Mouse (Mus musculus) erythroblast, embryonic 14.5 days (primary cell): ENCODE measurements around the gene Pdzd4. TPM values are rescaled to one million over a fixed set of nuclear protein-coding genes. Genes with fewer than 3 reads are reported as not detected.

Experiments used
- H3K27me3 ChIP-seq: 2 replicates; pipeline ENCODE4 v1.6.1; 2012; ENCODE audit warnings: inconsistent platforms; ENCODE audit not compliant: control insufficient read depth
- H3K36me3 ChIP-seq: 2 replicates; pipeline ENCODE4 v1.6.1; 2012; ENCODE audit warnings: mild to moderate bottlenecking, inconsistent platforms; ENCODE audit not compliant: control insufficient read depth
- H3K4me1 ChIP-seq: 2 replicates; pipeline ENCODE4 v1.6.1; 2012; ENCODE audit warnings: inconsistent platforms; ENCODE audit not compliant: control insufficient read depth
- H3K4me3 ChIP-seq: replicated peaks from 2 replicates; pipeline ENCODE3; 2012; ENCODE audit warnings: moderate library complexity, mild to moderate bottlenecking, inconsistent platforms
- H3K9me3 ChIP-seq: 2 replicates; pipeline ENCODE4 v1.6.1; 2012; ENCODE audit warnings: low read length, inconsistent platforms, mixed read lengths; ENCODE audit not compliant: control insufficient read depth
- GATA1 ChIP-seq: IDR thresholded peaks from 2 replicates; pipeline ENCODE4 v1.6.1; 2012; ENCODE audit warnings: low read length, inconsistent platforms, mixed read lengths
- TAL1 ChIP-seq: IDR thresholded peaks from 3 replicates; pipeline ENCODE4 v1.6.1; 2012; ENCODE audit warnings: low read length, inconsistent platforms, mixed read lengths
- polyA plus RNA-seq: library from polyadenylated mRNA; stranded (reverse); fragments of >175 nt; gene quantifications from 2 replicates; pipeline ENCODE4 v1.2.3, GENCODE M21; 2012

Gene Pdzd4
- polyA plus RNA-seq, 1 experiment, result not detected

GRCm38 (mm10) chrX:73836691-73837090, 11.9 kb upstream of the Pdzd4 start:
- Histone ChIP-seq H3K4me3 (no peak overlapping the region), H3K4me1 (no peaks in the 10 kb centered on the region), H3K9me3 (no peaks in the 10 kb centered on the region), H3K36me3 (no peaks in the 10 kb centered on the region), H3K27me3 (no peaks in the 10 kb centered on the region; the same call in 1 of the 2 replicates)
- TF ChIP-seq GATA1 (no peak), TAL1 (no peak)

GRCm38 (mm10) chrX:73835731-73836130, 11.0 kb upstream of the Pdzd4 start:
- no peak for TF ChIP-seq GATA1
- no peak for TF ChIP-seq TAL1
- Histone ChIP-seq H3K36me3 (no peaks in the 10 kb centered on the region), H3K27me3 (no peaks in the 10 kb centered on the region; the same call in 1 of the 2 replicates), H3K4me3 (no peak overlapping the region), H3K4me1 (no peaks in the 10 kb centered on the region), H3K9me3 (no peaks in the 10 kb centered on the region)

GRCm38 (mm10) chrX:73823747-73824146, 1.0 kb downstream of the Pdzd4 start:
- peaks cover 14% of the 10 kb centered on the region for H3K9me3 ChIP-seq
- H3K27me3 ChIP-seq, result peaks cover 50% of the 10 kb centered on the region
- H3K4me1 ChIP-seq, result 0 out of 2 replicates have a peak, but pooled peaks cover 3% of the 10 kb centered on the region
- no peak for TF ChIP-seq TAL1
- TF ChIP-seq GATA1, result no peak
- H3K36me3 ChIP-seq, result no peaks in the 10 kb centered on the region
- no peak overlapping the region for H3K4me3 ChIP-seq

GRCm38 (mm10) chrX:73816596-73817314, 8.0 kb downstream of the Pdzd4 start:
- no peaks in the 10 kb centered on the region for H3K4me1 ChIP-seq
- TF ChIP-seq GATA1 (no peak), TAL1 (no peak)
- H3K36me3 ChIP-seq, result no peaks in the 10 kb centered on the region
- H3K9me3 ChIP-seq, result no peaks in the 10 kb centered on the region
- H3K4me3 ChIP-seq, result no peak overlapping the region
- H3K27me3 ChIP-seq, result peaks cover 15% of the 10 kb centered on the region

GRCm38 (mm10) chrX:73815072-73815471, 9.7 kb downstream of the Pdzd4 start:
- TF ChIP-seq TAL1, result no peak
- TF ChIP-seq GATA1, result no peak
- peaks cover 11% of the 10 kb centered on the region for H3K27me3 ChIP-seq
- H3K4me1 ChIP-seq, result no peaks in the 10 kb centered on the region
- no peaks in the 10 kb centered on the region for H3K9me3 ChIP-seq
- no peak overlapping the region for H3K4me3 ChIP-seq
- H3K36me3 ChIP-seq, result no peaks in the 10 kb centered on the region

GRCm38 (mm10) chrX:73805814-73806213, 19.0 kb downstream of the Pdzd4 start:
- no peak for TF ChIP-seq GATA1
- no peak for TF ChIP-seq TAL1
- H3K36me3 ChIP-seq, result no peaks in the 10 kb centered on the region
- H3K4me3 ChIP-seq, result no peak overlapping the region
- H3K27me3 ChIP-seq, result peaks cover under 1% of the 10 kb centered on the region; the same call in 1 of the 2 replicates
- H3K9me3 ChIP-seq, result no peaks in the 10 kb centered on the region
- no peaks in the 10 kb centered on the region for H3K4me1 ChIP-seq

- H3K4me3 ChIP-seq, result no peak overlapping the region
- H3K9me3 ChIP-seq, result peaks cover 2% of the 10 kb centered on the region; the same call in 1 of the 2 replicates
- H3K36me3 ChIP-seq, result no peaks in the 10 kb centered on the region
- TF ChIP-seq GATA1 (no peak), TAL1 (no peak)
- H3K4me1 ChIP-seq, result no peaks in the 10 kb centered on the region
- H3K27me3 ChIP-seq, result peaks cover 14% of the 10 kb centered on the region
Measured at GRCm38 (mm10) chrX:73798502-73798901, 26.3 kb downstream of the Pdzd4 start.

GRCm38 (mm10) chrX:73797511-73797910, 27.3 kb downstream of the Pdzd4 start:
- H3K36me3 ChIP-seq, result no peaks in the 10 kb centered on the region
- H3K4me1 ChIP-seq, result no peaks in the 10 kb centered on the region
- TF ChIP-seq GATA1 (no peak), TAL1 (no peak)
- H3K4me3 ChIP-seq, result no peak overlapping the region
- peaks cover 2% of the 10 kb centered on the region; the same call in 1 of the 2 replicates for H3K9me3 ChIP-seq
- peaks cover 14% of the 10 kb centered on the region for H3K27me3 ChIP-seq

- no peak for TF ChIP-seq GATA1
- TF ChIP-seq TAL1, result no peak
- H3K4me1 ChIP-seq, result peaks cover 10% of the 10 kb centered on the region
- H3K36me3 ChIP-seq, result peaks cover 34% of the 10 kb centered on the region
- H3K4me3 ChIP-seq, result no peak overlapping the region
- H3K9me3 ChIP-seq, result peaks cover 2% of the 10 kb centered on the region; the same call in 1 of the 2 replicates
- H3K27me3 ChIP-seq, result peaks cover 5% of the 10 kb centered on the region
Measured at GRCm38 (mm10) chrX:73793505-73793904, 31.3 kb downstream of the Pdzd4 start.

GRCm38 (mm10) chrX:73793039-73793438, 31.7 kb downstream of the Pdzd4 start:
- peaks cover 15% of the 10 kb centered on the region for H3K4me1 ChIP-seq
- H3K27me3 ChIP-seq, result peaks cover 5% of the 10 kb centered on the region
- peaks cover 37% of the 10 kb centered on the region for H3K36me3 ChIP-seq
- H3K4me3 ChIP-seq, result no peak overlapping the region
- TF ChIP-seq GATA1 (no peak), TAL1 (no peak)
- peaks cover 2% of the 10 kb centered on the region; the same call in 1 of the 2 replicates for H3K9me3 ChIP-seq
